Mouse (Mus musculus): Measurements from ENCODE around the gene 9030025P20Rik.
"Not testable (repeated sequence)": the region's sequence is repeated elsewhere in the genome, so short reads cannot be mapped to it uniquely, and the experiment has no call there.

9030025P20Rik gene

GRCm38 (mm10) chr17:14990116-14990702, 11.9 kb downstream of the 9030025P20Rik start:
- in situ Hi-C loops (cut with MboI; ENCODE audit: low sequenced_read_pairs), result not testable (repeated sequence)

- in situ Hi-C loops (cut with MboI; ENCODE audit: low sequenced_read_pairs), result not testable (repeated sequence)
These were observed 14.4 kb downstream of the 9030025P20Rik start for GRCm38 (mm10) chr17:14992522-14993138.

- in situ Hi-C loops (cut with MboI; ENCODE audit: low sequenced_read_pairs), result not testable (repeated sequence)
These were observed 15.0 kb downstream of the 9030025P20Rik start for GRCm38 (mm10) chr17:14993139-14993832.

GRCm38 (mm10) chr17:14994140-14994539, 15.9 kb downstream of the 9030025P20Rik start:
- in situ Hi-C loops (cut with MboI; ENCODE audit: low sequenced_read_pairs), result not testable (repeated sequence)

- in situ Hi-C loops (cut with MboI; ENCODE audit: low sequenced_read_pairs), result not testable (repeated sequence)
These were observed 21.8 kb downstream of the 9030025P20Rik start for GRCm38 (mm10) chr17:15000047-15000446.

GRCm38 (mm10) chr17:15009088-15009487, 30.8 kb downstream of the 9030025P20Rik start:
- in situ Hi-C loops (cut with MboI; ENCODE audit: low sequenced_read_pairs), result not testable (repeated sequence)

DNA sequence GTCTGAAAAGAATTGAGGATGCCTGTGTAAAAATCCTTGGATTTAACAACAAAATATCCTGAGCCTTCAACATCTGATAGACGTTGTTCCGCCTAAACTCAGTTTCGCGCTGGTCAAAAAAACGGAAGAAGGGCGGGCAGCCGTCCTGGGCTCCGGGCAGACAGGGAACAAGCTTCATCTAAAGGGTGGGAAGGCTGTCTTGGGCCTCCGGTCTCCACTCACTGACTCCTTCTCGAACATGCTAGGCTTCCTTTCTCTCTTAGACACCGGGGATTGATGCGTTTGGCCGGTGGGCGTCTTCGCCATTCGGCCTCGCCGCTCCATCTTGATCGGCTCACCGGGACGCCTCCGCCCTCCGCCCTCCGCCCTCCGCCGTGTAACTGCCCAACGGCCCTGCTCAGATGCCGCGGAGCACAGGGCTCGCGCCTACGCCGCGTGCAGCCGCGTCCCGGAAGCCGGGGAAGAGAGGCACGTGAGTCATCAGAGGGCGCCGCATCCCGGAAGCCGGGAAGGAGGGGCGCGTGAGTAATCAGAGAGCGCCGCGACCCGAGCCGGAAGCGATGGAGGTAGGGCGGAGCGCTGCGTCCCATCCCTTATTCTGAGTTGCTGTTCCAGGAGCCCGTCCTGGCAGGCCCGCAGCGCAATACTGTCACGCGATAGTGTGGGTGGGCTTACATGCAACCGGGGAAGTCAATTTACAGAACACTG, 31.6 kb downstream of the 9030025P20Rik start, which contains the start of gene Gm3435:
TSS of gene Gm3435 (plus strand) at position 471 of the 708 bp plus-strand sequence.
- in situ Hi-C loops (cut with MboI; ENCODE audit: low sequenced_read_pairs), result not testable (repeated sequence)

GRCm38 (mm10) chr17:15021503-15022220, 43.4 kb downstream of the 9030025P20Rik start:
- in situ Hi-C loops (cut with MboI; ENCODE audit: low sequenced_read_pairs), result not testable (repeated sequence)

GRCm38 (mm10) chr17:15023878-15024492, 45.7 kb downstream of the 9030025P20Rik start:
- in situ Hi-C loops (cut with MboI; ENCODE audit: low sequenced_read_pairs), result not testable (repeated sequence)

DNA sequence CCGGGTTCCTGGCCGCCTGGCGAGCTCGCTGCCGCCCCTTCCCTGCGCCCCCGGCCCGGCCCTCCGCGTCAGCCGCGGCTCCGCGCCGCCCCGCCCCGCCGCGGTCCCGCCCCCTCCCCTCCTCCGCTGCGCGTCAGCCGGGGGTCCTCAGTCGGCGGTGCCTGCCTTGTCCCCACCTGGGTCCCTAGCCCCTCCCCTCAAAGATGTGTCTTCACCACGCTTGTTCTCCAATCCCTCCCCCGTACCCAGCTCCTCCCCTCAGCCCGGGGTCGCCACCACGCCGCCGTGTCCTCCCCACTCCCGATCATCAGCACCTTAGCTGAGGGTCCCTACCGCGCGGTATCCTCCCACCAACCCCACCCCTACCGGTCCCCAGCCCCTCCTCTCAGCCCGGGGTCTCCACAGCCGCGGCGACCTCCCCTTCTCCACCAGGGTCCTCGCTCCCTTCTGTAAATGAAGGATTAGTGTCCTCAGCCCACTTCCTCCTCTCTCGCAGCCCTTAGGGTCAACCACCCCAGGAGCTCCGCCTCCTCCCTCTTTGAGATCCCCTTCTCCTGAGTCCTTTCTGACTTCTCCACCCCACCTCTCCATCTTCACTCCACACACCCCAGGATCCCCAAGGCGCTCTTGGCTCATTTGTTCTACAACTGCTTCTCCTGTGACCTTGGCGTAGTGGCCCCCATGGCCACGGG, 46.4 kb downstream of the 9030025P20Rik start:
- in situ Hi-C loops (cut with MboI; ENCODE audit: low sequenced_read_pairs), result not testable (repeated sequence)

DNA sequence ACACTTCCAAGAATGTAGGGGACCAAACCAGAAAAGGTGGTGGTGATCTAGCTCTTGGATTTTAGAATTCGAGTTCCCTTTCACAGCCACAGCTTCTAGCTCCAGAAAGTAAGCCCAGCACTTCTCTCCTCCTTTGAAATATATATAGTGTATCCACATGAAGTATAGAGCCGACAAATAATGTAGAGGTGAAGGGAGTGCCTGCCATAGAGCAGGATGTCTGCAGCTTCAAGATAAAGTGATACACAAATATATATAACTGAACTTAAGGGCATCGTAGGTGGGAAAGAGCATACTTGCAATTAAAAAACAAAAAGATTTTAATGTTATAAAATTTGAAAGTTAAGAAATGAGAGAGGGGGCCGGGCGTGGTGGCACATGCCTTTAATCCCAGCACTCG, 47.2 kb downstream of the 9030025P20Rik start:
- in situ Hi-C loops (cut with MboI; ENCODE audit: low sequenced_read_pairs), result not testable (repeated sequence)

- in situ Hi-C loops (cut with MboI; ENCODE audit: low sequenced_read_pairs), result not testable (repeated sequence)
These were observed 53.1 kb downstream of the 9030025P20Rik start for GRCm38 (mm10) chr17:15031414-15031813.

DNA sequence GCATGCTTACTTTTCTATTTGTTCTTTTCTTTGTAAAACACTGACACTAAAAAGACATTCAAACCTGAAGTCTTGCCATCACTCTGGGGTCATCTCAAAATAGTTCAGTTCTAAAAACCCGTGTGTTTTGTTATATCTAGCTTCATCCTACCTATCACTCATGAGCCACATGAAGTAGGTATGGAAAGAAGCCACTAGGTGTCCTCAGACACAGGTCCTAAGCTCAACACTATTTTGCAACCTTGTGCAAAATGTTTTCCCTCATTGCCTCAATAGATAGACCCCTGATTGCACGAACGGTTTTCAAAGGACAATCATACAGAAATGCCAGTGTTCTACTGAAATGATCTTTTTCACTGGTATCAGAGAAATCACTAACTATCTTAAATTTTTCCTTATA, 62.2 kb downstream of the 9030025P20Rik start:
- in situ Hi-C loops (cut with MboI; ENCODE audit: low sequenced_read_pairs), result not testable (repeated sequence)
